In the genomic region with DNA sequence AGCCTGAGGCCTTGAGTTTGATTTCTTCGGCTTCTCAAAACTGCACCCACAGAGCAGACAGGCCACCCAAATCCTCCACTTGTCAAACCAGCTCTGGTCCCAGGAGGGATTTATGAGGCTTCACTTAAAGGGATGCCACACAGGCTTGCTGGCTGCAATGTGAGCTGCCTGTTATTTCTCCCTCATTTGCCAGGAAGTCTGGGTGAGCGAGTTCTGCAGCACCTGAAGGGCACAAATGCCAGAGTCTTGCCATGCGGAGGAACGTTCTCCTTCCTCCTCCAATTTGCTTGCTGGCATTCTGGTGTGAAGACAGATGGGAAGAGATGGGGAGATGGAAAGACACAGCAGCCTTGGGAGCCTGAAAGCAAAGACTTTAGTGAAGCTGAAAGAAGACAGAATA, we compare ENCODE assay signal across 14 mouse cellular contexts.
DNase-seq lines count a peak whose midpoint lies in the region; ATAC-seq lines count a peak whose summit lies in the region.
"Had no signal": no experiment of that assay in that cellular context is flagged by ENCODE, and none has a peak within 500 bp of the region (broad histone marks: within the 10 kb centered on the region; RNA-seq: fewer than 3 reads in every experiment).

No protein-coding gene starts in this region.

- no peaks in the 10 kb centered on the region for H3K27me3 ChIP-seq in forebrain, embryonic 13.5 days
- no peaks in the 10 kb centered on the region for H3K27me3 ChIP-seq in forebrain, embryonic 10.5 days (ENCODE audit: poor library complexity, severe bottlenecking)
- H3K27me3 ChIP-seq in midbrain, embryonic 11.5 days (ENCODE audit: control insufficient read depth, insufficient read depth, low read length) = no peaks in the 10 kb centered on the region
- H3K27me3 ChIP-seq in midbrain, embryonic 14.5 days (ENCODE audit: control insufficient read depth, insufficient read depth, low read length) = no peaks in the 10 kb centered on the region
- H3K27me3 ChIP-seq in forebrain, embryonic 16.5 days (replicated peaks; ENCODE audit: control insufficient read depth, insufficient read depth, low read length) = no peaks in the 10 kb centered on the region
- H3K27me3 ChIP-seq: heart, embryonic 13.5 days; neural tube, embryonic 13.5 days had no signal

- H3K27ac ChIP-seq in forebrain, embryonic 13.5 days = no peak overlapping the region
- H3K27ac ChIP-seq in forebrain, embryonic 10.5 days = no peak overlapping the region
- H3K27ac ChIP-seq in midbrain, embryonic 11.5 days (ENCODE audit: low read depth, low read length) = no peak overlapping the region
- H3K27ac ChIP-seq in midbrain, embryonic 14.5 days (replicated peaks; ENCODE audit: low read depth, low read length) = no peak overlapping the region
- H3K27ac ChIP-seq in forebrain, embryonic 16.5 days (ENCODE audit: low read length) = no peak overlapping the region
- H3K27ac ChIP-seq: heart, embryonic 13.5 days; limb, embryonic 10.5 days; midbrain, embryonic 10.5 days; neural tube, embryonic 13.5 days had no signal

- no peaks in the 10 kb centered on the region for H3K9me3 ChIP-seq in forebrain, embryonic 13.5 days (replicated peaks)
- no peaks in the 10 kb centered on the region for H3K9me3 ChIP-seq in forebrain, embryonic 10.5 days
- H3K9me3 ChIP-seq in midbrain, embryonic 11.5 days (ENCODE audit: control insufficient read depth, low read length) = no peaks in the 10 kb centered on the region
- H3K9me3 ChIP-seq in midbrain, embryonic 14.5 days (ENCODE audit: control insufficient read depth, low read length) = no peaks in the 10 kb centered on the region
- no peaks in the 10 kb centered on the region for H3K9me3 ChIP-seq in forebrain, embryonic 16.5 days (ENCODE audit: control insufficient read depth, low read length)
- H3K9me3 ChIP-seq: heart, embryonic 13.5 days; limb, embryonic 10.5 days; midbrain, embryonic 10.5 days; neural tube, embryonic 13.5 days had no signal

- WGBS in forebrain, embryonic 13.5 days = 65% methylated on average over 4 of the region's 4 CpGs
- 74% methylated on average over 4 of the region's 4 CpGs for WGBS in forebrain, embryonic 10.5 days
- 73% methylated on average over 4 of the region's 4 CpGs for WGBS in midbrain, embryonic 11.5 days
- 78% methylated on average over 4 of the region's 4 CpGs for WGBS in midbrain, embryonic 14.5 days
- WGBS in forebrain, embryonic 16.5 days = 56% methylated on average over 4 of the region's 4 CpGs

- no peak overlapping the region for H3K4me2 ChIP-seq in forebrain, embryonic 13.5 days
- H3K4me2 ChIP-seq in midbrain, embryonic 11.5 days = no peak overlapping the region
- no peak overlapping the region for H3K4me2 ChIP-seq in midbrain, embryonic 14.5 days (ENCODE audit: low read length)
- no peak overlapping the region for H3K4me2 ChIP-seq in forebrain, embryonic 16.5 days (ENCODE audit: low read length)
- H3K4me2 ChIP-seq: heart, embryonic 13.5 days; neural tube, embryonic 13.5 days had no signal

- no peaks in the 10 kb centered on the region for H3K4me1 ChIP-seq in forebrain, embryonic 13.5 days
- H3K4me1 ChIP-seq in forebrain, embryonic 10.5 days = no peaks in the 10 kb centered on the region
- H3K4me1 ChIP-seq in midbrain, embryonic 11.5 days (ENCODE audit: control insufficient read depth, insufficient read depth, low read length) = no peaks in the 10 kb centered on the region
- no peaks in the 10 kb centered on the region for H3K4me1 ChIP-seq in midbrain, embryonic 14.5 days (ENCODE audit: control insufficient read depth, insufficient read depth, low read length)
- H3K4me1 ChIP-seq in forebrain, embryonic 16.5 days (replicated peaks; ENCODE audit: control insufficient read depth, insufficient read depth, low read length) = 0 out of 2 replicates have a peak, but pooled peaks cover 3% of the 10 kb centered on the region
- H3K4me1 ChIP-seq: heart, embryonic 13.5 days; midbrain, embryonic 10.5 days; neural tube, embryonic 13.5 days had no signal

- ATAC-seq in forebrain, embryonic 13.5 days = peak; percentile 19; the same call in 1 of the 2 replicates
- ATAC-seq in midbrain, embryonic 11.5 days (ENCODE audit: low FRiP score) = no peak
- no peak for ATAC-seq in midbrain, embryonic 14.5 days (ENCODE audit: low FRiP score, low TSS enrichment)
- peak; percentile 78 for ATAC-seq in forebrain, embryonic 16.5 days
- ATAC-seq: liver, postnatal 0 days had no signal

- DNase-seq in forebrain, embryonic 10.5 days (ENCODE audit: extremely low spot score, low spot score) = no peak
- DNase-seq in midbrain, embryonic 11.5 days (ENCODE audit: low spot score, missing footprints) = peak; percentile 73
- DNase-seq in midbrain, embryonic 14.5 days = no peak
- DNase-seq in right cerebral cortex, postnatal 25 days = peak; percentile 33
- DNase-seq in thymus, postnatal 25 days = no peak
- DNase-seq in lung, postnatal 10 days = no peak
- DNase-seq: liver, postnatal 0 days; thymus, postnatal 14 days had no signal

- no peak overlapping the region for H3K4me3 ChIP-seq in forebrain, embryonic 13.5 days
- H3K4me3 ChIP-seq in forebrain, embryonic 10.5 days = no peak overlapping the region
- H3K4me3 ChIP-seq in midbrain, embryonic 11.5 days (ENCODE audit: low read depth, low read length) = no peak overlapping the region
- no peak overlapping the region for H3K4me3 ChIP-seq in midbrain, embryonic 14.5 days (replicated peaks; ENCODE audit: low read depth, low read length)
- no peak overlapping the region for H3K4me3 ChIP-seq in forebrain, embryonic 16.5 days (replicated peaks; ENCODE audit: low read length)
- H3K4me3 ChIP-seq: heart, embryonic 13.5 days; limb, embryonic 10.5 days; midbrain, embryonic 10.5 days; neural tube, embryonic 13.5 days had no signal

- H3K9ac ChIP-seq in forebrain, embryonic 13.5 days = no peak overlapping the region
- H3K9ac ChIP-seq in midbrain, embryonic 11.5 days (ENCODE audit: low read length) = no peak overlapping the region
- no peak overlapping the region for H3K9ac ChIP-seq in midbrain, embryonic 14.5 days (replicated peaks; ENCODE audit: low read length)
- H3K9ac ChIP-seq in forebrain, embryonic 16.5 days (replicated peaks; ENCODE audit: low read depth, low read length) = no peak overlapping the region
- H3K9ac ChIP-seq: heart, embryonic 13.5 days; liver, postnatal 0 days; neural tube, embryonic 13.5 days had no signal

- no peaks in the 10 kb centered on the region for H3K36me3 ChIP-seq in forebrain, embryonic 13.5 days (ENCODE audit: poor library complexity, severe bottlenecking)
- no peaks in the 10 kb centered on the region for H3K36me3 ChIP-seq in forebrain, embryonic 10.5 days (replicated peaks)
- no peaks in the 10 kb centered on the region for H3K36me3 ChIP-seq in midbrain, embryonic 11.5 days (ENCODE audit: control insufficient read depth, insufficient read depth, low read length)
- H3K36me3 ChIP-seq in midbrain, embryonic 14.5 days (ENCODE audit: control insufficient read depth, insufficient read depth, low read length) = no peaks in the 10 kb centered on the region
- no peaks in the 10 kb centered on the region for H3K36me3 ChIP-seq in forebrain, embryonic 16.5 days (ENCODE audit: control insufficient read depth, insufficient read depth)
- H3K36me3 ChIP-seq: heart, embryonic 13.5 days; limb, embryonic 10.5 days; midbrain, embryonic 10.5 days; neural tube, embryonic 13.5 days had no signal

Comparison
In these comparisons a context has a peak if more than half of its experiments do, and no peak if none do; other contexts are left out.
1. DNase-seq: peak in midbrain, embryonic 11.5 days (single experiment) and right cerebral cortex, postnatal 25 days (single experiment); none in forebrain, embryonic 10.5 days (single experiment), midbrain, embryonic 14.5 days (single experiment), thymus, postnatal 25 days (single experiment) and lung, postnatal 10 days (single experiment).
2. ATAC-seq: peak in forebrain, embryonic 13.5 days (single experiment) and forebrain, embryonic 16.5 days (single experiment); none in midbrain, embryonic 11.5 days (single experiment) and midbrain, embryonic 14.5 days (single experiment).